In genomic region chr1:158192841-158193551, GRCm38 (mm10) we compare ENCODE assay signal across 12 mouse cellular contexts.
DNase-seq lines count a peak whose midpoint lies in the region; ATAC-seq and TF ChIP-seq lines count a peak whose summit lies in the region.
"Had no signal": no experiment of that assay in that cellular context is flagged by ENCODE, and none has a peak within 500 bp of the region (broad histone marks: within the 10 kb centered on the region; RNA-seq: fewer than 3 reads in every experiment).

No protein-coding gene starts in this region.

- H3K27ac ChIP-seq in hindbrain, postnatal 0 days = no peak overlapping the region
- H3K27ac ChIP-seq in hindbrain, embryonic 11.5 days (ENCODE audit: low read depth, low read length) = no peak overlapping the region
- peak overlapping the region; percentile 80 for H3K27ac ChIP-seq in layer of hippocampus, adult 2 months
- 0 out of 2 replicates have a peak overlapping the region, but pooled peaks have one; percentile 10 for H3K27ac ChIP-seq in midbrain, embryonic 15.5 days
- H3K27ac ChIP-seq: heart, embryonic 13.5 days; lung, embryonic 15.5 days had no signal

- no peaks in the 10 kb centered on the region for H3K4me1 ChIP-seq in hindbrain, postnatal 0 days (ENCODE audit: insufficient read depth, low read length)
- H3K4me1 ChIP-seq in hindbrain, embryonic 11.5 days (replicated peaks; ENCODE audit: control insufficient read depth, insufficient read depth, low read length) = no peaks in the 10 kb centered on the region
- H3K4me1 ChIP-seq in midbrain, embryonic 15.5 days = peaks cover 6% of the 10 kb centered on the region; the same call in 1 of the 2 replicates
- H3K4me1 ChIP-seq: heart, embryonic 13.5 days; lung, embryonic 15.5 days had no signal

- no peak overlapping the region for H3K9ac ChIP-seq in hindbrain, postnatal 0 days (replicated peaks; ENCODE audit: low read length)
- no peak overlapping the region for H3K9ac ChIP-seq in hindbrain, embryonic 11.5 days (ENCODE audit: low read depth, low read length)
- no peak overlapping the region for H3K9ac ChIP-seq in midbrain, embryonic 15.5 days
- H3K9ac ChIP-seq: heart, embryonic 13.5 days; lung, embryonic 15.5 days had no signal

- H3K36me3 ChIP-seq in hindbrain, postnatal 0 days (ENCODE audit: insufficient read depth, low read length) = no peaks in the 10 kb centered on the region
- H3K36me3 ChIP-seq in hindbrain, embryonic 11.5 days (ENCODE audit: control insufficient read depth, insufficient read depth, low read length) = no peaks in the 10 kb centered on the region
- no peaks in the 10 kb centered on the region for H3K36me3 ChIP-seq in midbrain, embryonic 15.5 days (replicated peaks)
- H3K36me3 ChIP-seq: heart, embryonic 13.5 days; lung, embryonic 15.5 days had no signal

- TF ChIP-seq CTCF in hindbrain, postnatal 0 days (IDR thresholded peaks at IDR 0.05; ENCODE audit: low read depth) = no peak
- no peak for TF ChIP-seq CTCF in layer of hippocampus, adult 2 months (conservative IDR thresholded peaks at IDR 0.05)

- WGBS in hindbrain, postnatal 0 days = 51% methylated on average over 12 of the region's 12 CpGs
- WGBS in hindbrain, embryonic 11.5 days = 56% methylated on average over 12 of the region's 12 CpGs
- WGBS in midbrain, embryonic 15.5 days = 49% methylated on average over 12 of the region's 12 CpGs

- H3K27me3 ChIP-seq in hindbrain, postnatal 0 days (ENCODE audit: insufficient read depth, low read length) = no peaks in the 10 kb centered on the region
- H3K27me3 ChIP-seq in hindbrain, embryonic 11.5 days (ENCODE audit: control insufficient read depth, insufficient read depth, low read length) = no peaks in the 10 kb centered on the region
- H3K27me3 ChIP-seq in midbrain, embryonic 15.5 days (replicated peaks) = no peaks in the 10 kb centered on the region
- H3K27me3 ChIP-seq: CH12.LX; heart, embryonic 13.5 days; lung, embryonic 15.5 days had no signal

- 0 out of 2 replicates have a peak, but pooled peaks have one; percentile 10 for ATAC-seq in hindbrain, postnatal 0 days
- no peak for ATAC-seq in hindbrain, embryonic 11.5 days (ENCODE audit: low FRiP score)
- peak; percentile 75 for ATAC-seq in midbrain, embryonic 15.5 days (replicated peaks)

- no peak overlapping the region for H3K4me3 ChIP-seq in hindbrain, postnatal 0 days (ENCODE audit: low read length)
- H3K4me3 ChIP-seq in hindbrain, embryonic 11.5 days (ENCODE audit: low read depth, low read length) = no peak overlapping the region
- no peak overlapping the region for H3K4me3 ChIP-seq in layer of hippocampus, adult 2 months
- H3K4me3 ChIP-seq in midbrain, embryonic 15.5 days = no peak overlapping the region
- H3K4me3 ChIP-seq: heart, embryonic 13.5 days; lung, embryonic 15.5 days had no signal

- H3K4me2 ChIP-seq in hindbrain, postnatal 0 days (ENCODE audit: low read depth, low read length) = no peak overlapping the region
- H3K4me2 ChIP-seq in hindbrain, embryonic 11.5 days (replicated peaks; ENCODE audit: low read depth, low read length) = no peak overlapping the region
- no peak overlapping the region for H3K4me2 ChIP-seq in midbrain, embryonic 15.5 days
- H3K4me2 ChIP-seq: heart, embryonic 13.5 days; lung, embryonic 15.5 days had no signal

- peak; percentile 4 for DNase-seq in hindbrain, postnatal 0 days (ENCODE audit: low spot score)
- no peak for DNase-seq in hindbrain, embryonic 11.5 days (ENCODE audit: low spot score)
- DNase-seq in embryo, embryonic 11 days = peak; percentile 23
- peak in 1 of 2 experiments; percentile 56 for DNase-seq in layer of hippocampus, adult 2 months (ENCODE audit: low spot score in 2 of 2)
- no peak for DNase-seq in heart, adult 18-20 months
- DNase-seq in adrenal gland, postnatal 25 days = no peak
- DNase-seq in heart, adult 8-10 months (ENCODE audit: low spot score) = no peak
- DNase-seq: kidney, adult 18-20 months had no signal

- H3K9me3 ChIP-seq in hindbrain, postnatal 0 days (ENCODE audit: low read length) = no peaks in the 10 kb centered on the region
- no peaks in the 10 kb centered on the region for H3K9me3 ChIP-seq in hindbrain, embryonic 11.5 days (ENCODE audit: control insufficient read depth, low read length)
- no peaks in the 10 kb centered on the region for H3K9me3 ChIP-seq in midbrain, embryonic 15.5 days
- H3K9me3 ChIP-seq: heart, embryonic 13.5 days; lung, embryonic 15.5 days had no signal

Comparison
In these comparisons a context has a peak if more than half of its experiments do, and no peak if none do; other contexts are left out.
1. DNase-seq: peak in hindbrain, postnatal 0 days (single experiment) and embryo, embryonic 11 days (single experiment); none in hindbrain, embryonic 11.5 days (single experiment), heart, adult 18-20 months (0 of 2), adrenal gland, postnatal 25 days (single experiment) and heart, adult 8-10 months (single experiment).
2. H3K27ac ChIP-seq: peak in layer of hippocampus, adult 2 months (single experiment) and midbrain, embryonic 15.5 days (single experiment); none in hindbrain, postnatal 0 days (single experiment) and hindbrain, embryonic 11.5 days (single experiment).